Mouse (Mus musculus): Measurements from ENCODE around the gene Eif2ak4. TPM values are rescaled to one million over a fixed set of nuclear protein-coding genes. Genes with fewer than 3 reads are reported as not detected.
A peak's percentile ranks its signal among the peaks of the same experiment; 100 is the strongest.

Gene Eif2ak4
- polyA plus RNA-seq (2012; rRNA removed), result 11.6 and 13.3 TPM in 2 replicates

DNA sequence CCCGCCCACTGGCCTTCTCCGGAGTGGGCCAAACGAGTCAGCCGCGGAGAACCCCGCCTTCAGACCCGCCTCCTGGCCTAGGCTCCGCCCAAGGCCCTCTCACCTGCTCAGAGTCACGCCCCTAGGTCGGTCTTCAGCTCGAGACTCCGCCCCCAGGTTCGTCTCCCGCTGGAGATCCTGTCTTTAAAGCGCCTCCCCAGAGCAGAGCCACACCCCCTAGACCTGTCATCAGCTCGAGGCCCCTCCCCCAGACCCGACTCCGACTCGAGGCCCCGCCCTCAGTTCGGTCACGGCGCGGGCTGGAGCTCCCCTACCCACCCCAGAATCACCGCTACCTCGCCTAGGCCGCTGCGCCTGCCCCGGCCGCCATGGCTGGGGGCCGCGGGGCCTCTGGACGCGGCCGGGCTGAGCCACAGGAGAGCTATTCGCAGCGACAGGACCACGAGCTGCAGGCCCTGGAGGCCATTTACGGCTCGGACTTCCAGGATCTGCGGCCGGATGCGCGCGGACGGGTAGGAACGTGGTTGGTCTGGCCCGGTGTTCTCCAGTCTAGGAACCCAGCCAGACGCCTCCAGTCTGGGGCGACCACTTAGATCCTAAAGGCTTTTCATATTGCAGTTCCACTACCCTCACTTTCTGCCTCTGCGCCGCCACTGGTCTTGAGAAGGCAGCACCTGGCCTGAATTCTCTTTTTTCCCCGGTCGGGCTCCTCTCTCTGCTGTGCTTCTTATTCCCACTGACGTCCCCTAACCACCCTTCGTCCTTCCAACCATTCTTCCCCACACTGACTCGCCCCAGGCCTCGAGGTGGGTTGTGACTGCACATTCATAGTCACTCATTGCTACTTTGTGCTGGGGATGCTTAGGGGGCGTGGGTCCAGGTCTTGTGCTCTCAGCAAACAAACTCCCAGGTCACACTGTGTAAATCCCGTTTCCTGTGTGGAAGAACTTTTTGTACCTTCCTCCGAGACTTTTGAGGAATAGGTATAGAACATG lies at the start of gene Eif2ak4:
Eif2ak4 (plus strand) TSS at position 278 of the 995 bp plus-strand sequence.
- DNase-seq (ENCODE audit: low spot score), result peak; percentile 94

DNA sequence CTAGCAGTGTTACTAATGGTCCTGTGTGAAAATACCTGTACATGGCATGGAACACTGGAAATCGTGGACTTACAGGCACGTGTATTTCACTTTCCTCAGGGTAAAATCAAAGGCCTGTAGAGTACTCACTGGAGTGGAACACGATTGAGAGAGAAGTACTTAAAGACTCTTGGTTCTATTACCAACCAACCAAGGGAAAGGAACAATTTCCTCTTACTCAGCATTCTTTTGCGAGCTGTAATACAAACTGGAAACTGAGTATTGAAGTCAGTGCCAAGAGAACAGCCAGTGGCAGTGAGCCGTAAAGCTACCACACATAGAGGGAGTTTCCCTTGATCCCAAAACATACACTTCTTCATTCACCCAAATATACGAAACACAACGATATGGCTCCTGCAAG lies 47.1 kb upstream of the Eif2ak4 start:
- DNase-seq (ENCODE audit: low spot score), result no peak

DNA sequence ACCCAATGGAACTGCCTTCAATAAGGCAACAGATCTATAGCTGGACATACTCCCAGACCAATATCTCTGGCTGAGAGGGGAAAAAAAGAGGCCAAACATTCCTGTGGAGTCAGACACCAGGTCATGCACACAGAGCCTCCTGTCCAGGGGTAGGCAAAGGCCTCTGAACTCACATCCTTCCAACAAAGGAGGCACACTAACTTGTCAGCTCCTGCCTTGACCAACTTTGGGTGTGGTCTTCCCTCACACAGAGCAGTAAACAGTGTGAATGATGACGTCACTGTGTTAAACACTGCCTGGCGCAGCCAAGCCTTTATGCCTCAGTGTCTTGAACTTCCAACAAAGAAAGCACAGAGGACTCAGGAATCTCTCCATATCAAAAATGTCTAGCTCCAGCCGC lies 44.5 kb upstream of the Eif2ak4 start:
- DNase-seq (ENCODE audit: low spot score), result no peak

DNA sequence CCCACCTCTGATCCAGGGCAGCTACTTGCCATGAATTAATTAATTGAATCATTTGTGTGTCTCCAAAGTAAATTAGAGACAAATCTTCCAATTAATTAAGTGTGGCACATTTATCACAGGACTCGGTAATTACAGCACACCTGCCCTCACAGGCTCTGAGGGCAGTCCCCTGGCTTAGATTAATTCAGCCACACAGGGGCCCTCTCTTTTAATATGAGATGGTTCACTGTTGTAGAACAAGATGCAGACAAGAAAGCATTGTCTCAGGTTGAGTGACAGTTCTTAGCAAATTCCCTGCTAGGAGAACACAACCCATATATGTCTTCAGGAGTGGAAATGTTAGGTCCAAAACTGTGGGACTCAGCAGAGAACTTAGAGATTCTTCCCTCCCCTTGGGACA lies 42.9 kb upstream of the Eif2ak4 start:
- no peak for DNase-seq (ENCODE audit: low spot score)

DNA sequence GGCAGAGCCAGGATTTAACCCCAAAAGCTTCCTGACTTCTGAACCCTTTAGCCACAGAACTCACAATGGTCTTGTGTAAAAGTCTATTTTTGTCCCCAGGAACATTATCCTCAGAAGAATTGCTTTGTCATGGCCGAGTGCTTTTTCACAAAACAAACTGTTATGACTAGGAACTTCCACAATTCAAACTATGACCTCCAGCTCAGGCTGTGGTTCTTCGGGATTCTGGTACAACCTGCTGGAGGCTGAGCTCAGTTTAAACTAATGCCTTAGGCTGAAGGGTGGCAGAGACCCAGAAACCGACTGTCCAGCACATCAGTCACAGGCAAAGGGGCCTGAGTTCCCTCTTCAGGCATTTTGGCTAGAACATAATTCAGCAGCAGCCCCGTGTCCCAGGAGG lies 34.9 kb upstream of the Eif2ak4 start:
- no peak for DNase-seq (ENCODE audit: low spot score)

DNA sequence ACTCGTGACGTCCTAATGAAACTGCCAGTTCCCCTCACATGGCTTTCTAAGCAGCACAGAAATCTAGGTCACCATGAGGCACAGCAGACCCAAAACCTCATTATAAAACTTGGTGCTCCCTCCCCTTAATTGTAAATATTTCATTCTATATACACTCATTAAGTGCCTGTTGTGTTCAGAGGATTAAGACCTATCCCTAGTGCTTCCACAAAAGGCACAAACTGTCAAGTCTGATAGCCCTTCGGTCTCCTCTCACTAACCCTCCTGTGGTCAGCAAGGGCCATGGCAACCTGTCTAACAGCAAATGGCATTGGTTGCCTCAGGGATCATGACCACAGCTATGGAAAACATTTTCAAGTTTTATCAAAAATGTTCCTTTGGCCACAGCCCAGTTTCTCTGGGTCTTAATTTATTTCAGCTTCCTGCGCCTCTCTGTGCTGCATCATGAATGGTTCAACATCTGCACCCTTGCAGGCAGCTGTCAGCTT lies 34.5 kb upstream of the Eif2ak4 start:
- no peak for DNase-seq (ENCODE audit: low spot score)

DNA sequence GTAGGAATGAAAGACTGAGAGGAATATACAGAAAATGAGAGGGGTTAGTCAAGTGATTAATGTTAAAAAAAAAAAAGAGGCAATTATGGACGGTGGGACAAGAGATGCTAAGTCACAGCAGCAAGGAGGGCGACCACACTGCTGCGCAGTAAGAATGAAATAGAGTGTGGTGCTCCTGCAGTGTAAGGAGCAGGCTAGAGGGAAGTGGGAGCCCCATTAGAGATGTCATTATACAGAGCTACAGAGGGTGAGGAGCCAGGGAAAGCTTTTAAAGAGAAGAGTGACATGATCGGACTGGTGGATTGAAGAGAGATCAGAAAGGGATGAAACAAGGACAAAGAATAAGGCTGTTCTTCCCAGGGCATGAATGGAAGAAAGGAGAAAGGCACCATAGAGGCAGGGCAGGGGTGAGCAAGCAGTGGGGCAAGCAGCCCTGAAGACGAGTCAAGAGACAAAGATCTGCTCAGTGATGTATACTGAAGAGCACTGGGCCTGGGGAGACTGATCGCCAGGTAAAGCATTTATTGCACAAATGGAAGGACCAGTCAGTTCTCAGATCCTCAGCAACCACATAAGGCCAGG lies 33.2 kb upstream of the Eif2ak4 start:
- DNase-seq (ENCODE audit: low spot score), result no peak

DNA sequence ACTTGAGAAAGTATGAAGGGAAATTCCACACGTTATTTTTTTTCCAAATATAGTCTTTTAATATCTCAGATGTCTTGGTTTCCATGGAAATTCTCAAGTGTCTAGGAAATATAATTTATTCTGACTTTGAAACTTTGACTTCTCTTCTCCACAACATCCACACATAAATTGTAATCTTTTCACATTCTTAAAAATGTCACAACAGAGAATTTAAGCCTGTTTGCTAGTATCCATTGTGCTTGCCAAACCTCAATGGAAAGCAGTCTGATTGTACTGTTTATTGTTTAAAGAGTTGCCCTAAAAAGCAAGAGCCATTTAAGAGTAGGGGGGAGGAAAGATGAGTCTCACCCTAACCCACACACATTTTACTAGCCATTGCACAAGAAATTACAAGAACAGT lies 16.6 kb upstream of the Eif2ak4 start:
- no peak for DNase-seq (ENCODE audit: low spot score)

DNA sequence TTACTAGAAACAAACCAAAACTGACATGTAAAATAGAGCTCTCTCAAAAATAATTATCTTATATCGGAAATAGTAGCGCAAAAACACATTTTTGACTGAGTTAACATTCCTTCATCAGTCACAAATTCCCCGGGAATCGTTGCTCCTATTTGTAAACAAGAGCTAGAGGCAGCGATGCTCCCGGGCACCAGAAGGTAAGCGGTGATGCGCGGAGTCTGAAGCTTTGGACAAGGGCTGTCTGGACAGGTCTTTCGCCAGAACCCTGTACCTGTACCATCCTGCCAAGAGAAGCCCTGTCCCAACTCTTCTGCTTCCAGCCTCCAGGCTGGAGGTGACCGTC lies 15.9 kb upstream of the Eif2ak4 start:
- no peak for DNase-seq (ENCODE audit: low spot score)

DNA sequence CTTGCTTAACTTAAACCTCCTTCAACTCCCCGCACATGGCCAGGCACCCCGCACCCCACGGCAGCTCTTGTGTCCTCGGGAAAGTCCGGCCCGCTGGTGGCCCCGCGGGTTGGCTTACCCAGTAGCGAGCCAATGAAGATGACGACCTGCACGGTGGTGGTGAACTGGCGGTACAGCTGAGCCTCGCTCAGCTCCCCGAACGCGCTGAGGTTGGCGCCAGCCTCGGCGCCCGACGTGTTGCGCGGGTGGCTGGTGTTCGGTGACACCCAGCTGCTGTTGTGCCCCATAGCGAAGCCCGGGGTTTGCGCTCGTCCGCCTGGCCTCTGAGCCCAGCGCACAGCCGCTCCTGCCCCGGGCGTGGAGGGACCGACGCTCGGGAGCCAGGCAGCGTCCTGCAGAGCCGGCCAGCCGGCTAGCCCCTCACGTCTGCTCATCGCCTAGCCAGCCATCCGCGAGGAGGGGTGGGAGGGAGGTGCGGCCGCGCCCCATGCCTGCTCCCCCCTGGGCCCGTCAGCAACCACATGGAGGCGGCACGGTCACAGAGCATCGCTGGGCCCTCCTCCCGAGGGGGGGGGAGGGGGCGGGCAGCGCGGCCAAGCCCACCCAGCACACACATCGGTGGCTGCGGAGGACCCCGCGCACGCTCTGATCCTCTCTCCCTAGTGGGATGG lies 15.4 kb upstream of the Eif2ak4 start, which contains the start of gene Gpr176:
Gpr176 (minus strand) TSS at position 519 of the 671 bp plus-strand sequence.
- DNase-seq (ENCODE audit: low spot score), result peak; percentile 29

DNA sequence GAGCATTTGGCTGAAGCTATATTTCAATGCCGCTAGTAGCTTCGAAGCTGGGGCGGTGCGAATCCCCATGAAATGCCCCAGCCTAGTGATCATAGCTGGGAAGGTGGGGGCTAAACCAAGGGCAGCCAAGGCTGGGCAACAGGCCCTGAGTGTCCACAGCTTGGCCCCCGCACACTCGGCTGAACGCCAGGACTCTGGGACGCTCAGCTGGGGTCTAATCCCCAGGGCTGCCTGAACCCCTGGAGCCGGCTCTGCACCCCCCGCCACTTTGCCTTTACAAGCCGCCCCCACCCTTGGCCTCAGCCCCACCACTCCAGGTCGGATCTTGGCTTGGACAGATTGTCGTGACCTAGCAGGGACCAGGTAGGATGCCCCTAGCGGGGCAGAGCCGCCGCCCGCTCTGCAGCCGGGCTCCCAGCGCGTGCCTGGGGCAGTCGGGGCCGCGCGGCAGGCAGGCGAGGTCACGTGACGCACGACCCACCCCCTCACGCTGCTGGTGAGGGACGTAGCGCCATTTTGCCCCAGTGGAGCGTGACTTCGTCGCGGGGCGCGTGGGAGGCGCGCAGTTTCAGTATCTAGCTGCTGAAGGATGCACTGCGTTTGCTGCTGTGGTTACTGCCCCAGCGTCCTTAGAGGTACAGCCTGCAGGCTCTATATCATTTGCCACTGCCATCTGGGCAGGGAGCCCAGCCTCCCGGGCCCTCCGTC lies 14.7 kb upstream of the Eif2ak4 start:
- peak; percentile 32 for DNase-seq (ENCODE audit: low spot score)

DNA sequence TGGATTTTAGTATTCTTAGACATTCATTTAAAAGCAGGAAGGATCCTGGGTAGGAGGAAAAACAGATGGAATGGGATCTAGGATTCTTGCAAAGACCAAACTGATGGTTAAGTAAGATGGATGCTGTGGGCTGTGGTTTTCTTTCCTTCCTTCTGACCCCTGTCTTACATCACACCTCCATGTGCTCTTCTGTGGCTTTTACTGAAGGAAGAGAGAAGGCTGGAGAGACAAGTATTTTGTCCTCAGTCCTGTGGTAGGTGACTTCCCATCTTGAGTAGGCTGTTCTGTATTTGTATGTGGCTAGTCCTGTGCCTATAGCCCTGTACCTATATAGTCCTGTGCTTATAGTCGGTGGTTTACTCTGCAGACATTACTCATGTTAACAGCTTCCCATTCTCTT lies 12.9 kb upstream of the Eif2ak4 start:
- DNase-seq (ENCODE audit: low spot score), result no peak

DNA sequence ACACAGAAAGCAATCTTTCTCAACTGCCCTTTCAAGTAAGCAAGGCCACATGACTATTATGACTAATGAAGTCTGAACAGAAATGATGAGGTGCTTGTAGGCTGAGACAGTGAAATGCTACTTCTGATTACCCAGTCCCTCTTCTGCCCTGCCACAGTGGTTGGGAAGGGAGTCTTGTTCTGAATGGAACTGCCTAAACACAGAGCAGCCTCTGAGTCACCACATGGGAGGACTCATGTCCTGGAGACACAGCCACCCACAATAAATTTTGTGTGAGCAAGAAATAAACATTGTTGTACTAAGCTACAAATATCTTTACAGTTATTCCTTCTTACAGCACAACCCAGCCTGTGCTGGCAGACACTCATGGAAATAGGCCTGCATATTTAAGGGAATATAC lies 12.5 kb upstream of the Eif2ak4 start:
- no peak for DNase-seq (ENCODE audit: low spot score)

DNA sequence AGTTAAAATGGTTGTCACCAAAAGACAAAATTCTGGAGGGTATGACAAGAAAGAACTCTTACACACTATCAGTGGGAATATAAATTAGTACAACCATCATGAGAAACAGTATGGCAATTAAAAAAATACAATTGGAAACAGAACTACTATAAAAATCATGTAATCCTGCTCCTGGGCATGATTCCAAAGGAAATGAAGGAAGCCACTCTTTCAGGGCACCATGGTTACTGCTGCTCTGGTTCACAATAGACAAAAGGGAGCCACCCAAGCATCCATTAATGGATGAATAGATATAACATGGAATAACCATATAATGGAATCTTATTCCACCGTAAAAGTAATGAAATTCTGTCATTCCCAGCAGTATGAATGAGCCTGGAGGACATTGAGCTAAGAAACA lies 8.7 kb upstream of the Eif2ak4 start:
- DNase-seq (ENCODE audit: low spot score), result no peak

DNA sequence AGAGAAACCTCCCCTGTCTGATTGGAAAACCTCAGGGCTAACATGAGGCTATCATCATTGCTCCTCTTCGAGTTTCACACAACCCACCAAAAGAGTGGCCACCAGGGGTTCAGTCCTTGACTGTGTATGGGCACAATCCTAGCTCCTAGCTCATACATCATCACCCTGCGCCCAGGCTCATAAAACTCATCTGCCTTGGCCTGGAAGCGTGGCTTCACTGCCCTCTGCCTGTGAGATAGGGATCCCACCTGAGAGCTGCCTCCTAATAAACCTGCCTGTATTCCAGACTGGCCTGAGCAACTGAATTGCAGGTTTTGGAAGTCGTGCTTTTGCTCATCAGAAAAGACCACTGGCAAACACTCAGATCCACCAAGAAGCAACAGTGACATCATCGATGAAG lies 5.0 kb upstream of the Eif2ak4 start:
- DNase-seq (ENCODE audit: low spot score), result no peak

DNA sequence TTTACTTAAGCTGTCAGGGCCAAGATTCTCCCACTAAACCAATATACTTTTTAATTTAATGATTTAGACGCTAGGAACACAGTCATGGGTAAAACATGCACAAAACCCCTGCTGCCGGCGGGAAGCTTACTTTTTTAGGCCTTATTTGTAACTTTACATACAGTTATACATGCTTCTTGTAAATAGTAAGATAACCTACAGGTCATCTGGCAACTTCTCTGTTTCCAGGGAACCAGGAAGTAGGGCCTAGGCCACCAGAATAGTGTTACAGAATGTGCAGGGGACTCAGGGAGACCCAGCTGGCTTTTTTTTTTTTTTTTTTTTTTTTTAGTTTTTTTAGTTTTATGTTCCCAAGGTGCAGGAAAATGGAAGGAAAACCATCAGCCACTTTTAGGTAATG lies 1.2 kb downstream of the Eif2ak4 start:
- DNase-seq (ENCODE audit: low spot score), result no peak

DNA sequence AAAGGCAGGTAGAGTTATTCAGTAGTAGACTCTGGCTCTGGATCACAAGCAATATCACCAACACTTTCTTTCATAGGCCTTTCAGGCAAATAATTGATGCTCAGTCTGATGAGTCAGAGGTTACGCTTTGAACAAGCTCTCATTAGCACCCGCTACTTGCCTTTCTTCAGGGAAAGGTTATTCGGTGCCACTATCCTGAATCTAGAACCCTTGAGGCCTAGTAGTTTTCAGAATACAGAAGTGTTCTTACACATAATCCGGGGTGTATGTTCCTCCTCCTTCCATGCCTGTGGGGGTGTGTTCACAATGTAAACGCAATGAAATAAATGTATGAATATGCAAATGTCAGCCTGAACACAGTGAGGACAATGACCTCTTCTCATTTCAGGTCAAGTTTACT lies 1.7 kb downstream of the Eif2ak4 start:
- no peak for DNase-seq (ENCODE audit: low spot score)

DNA sequence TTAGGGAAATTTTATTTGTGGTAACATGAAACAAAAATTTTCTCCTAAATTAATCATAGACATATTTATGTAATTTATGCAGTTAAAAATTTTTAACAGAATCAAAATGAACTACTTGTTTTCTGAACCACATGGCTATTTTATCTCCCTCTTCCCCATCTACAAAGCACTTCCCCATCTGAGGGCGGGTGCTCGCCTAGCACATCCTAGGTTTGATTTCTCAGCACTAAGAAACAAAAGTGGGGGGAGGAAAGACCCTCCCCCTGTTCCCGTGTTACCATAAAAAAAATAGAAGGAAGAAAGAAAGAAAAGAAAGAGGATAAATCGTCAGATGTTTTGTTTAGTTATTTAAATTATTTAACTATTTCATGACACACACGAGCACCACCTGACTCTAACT lies 2.8 kb downstream of the Eif2ak4 start:
- DNase-seq (ENCODE audit: low spot score), result no peak

DNA sequence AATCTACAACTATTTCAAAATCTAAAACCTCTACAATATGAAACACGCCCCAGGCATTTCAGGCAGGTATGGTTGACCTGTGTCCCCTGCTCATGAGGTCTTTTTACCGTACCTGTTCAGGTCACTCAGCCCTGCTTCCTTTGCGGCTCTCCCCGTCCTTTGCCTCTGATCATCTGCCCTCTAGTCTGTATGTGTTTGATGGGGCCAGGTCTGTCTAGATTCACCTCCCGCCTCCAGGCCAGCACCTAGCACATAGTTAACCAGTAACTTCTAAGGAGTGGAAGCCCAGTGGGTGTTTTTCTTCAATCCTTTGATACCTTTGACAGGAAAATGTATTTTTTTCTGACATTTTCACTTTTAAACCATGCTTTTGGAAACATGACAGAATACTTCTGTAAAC lies 11.3 kb downstream of the Eif2ak4 start:
- no peak for DNase-seq (ENCODE audit: low spot score)

DNA sequence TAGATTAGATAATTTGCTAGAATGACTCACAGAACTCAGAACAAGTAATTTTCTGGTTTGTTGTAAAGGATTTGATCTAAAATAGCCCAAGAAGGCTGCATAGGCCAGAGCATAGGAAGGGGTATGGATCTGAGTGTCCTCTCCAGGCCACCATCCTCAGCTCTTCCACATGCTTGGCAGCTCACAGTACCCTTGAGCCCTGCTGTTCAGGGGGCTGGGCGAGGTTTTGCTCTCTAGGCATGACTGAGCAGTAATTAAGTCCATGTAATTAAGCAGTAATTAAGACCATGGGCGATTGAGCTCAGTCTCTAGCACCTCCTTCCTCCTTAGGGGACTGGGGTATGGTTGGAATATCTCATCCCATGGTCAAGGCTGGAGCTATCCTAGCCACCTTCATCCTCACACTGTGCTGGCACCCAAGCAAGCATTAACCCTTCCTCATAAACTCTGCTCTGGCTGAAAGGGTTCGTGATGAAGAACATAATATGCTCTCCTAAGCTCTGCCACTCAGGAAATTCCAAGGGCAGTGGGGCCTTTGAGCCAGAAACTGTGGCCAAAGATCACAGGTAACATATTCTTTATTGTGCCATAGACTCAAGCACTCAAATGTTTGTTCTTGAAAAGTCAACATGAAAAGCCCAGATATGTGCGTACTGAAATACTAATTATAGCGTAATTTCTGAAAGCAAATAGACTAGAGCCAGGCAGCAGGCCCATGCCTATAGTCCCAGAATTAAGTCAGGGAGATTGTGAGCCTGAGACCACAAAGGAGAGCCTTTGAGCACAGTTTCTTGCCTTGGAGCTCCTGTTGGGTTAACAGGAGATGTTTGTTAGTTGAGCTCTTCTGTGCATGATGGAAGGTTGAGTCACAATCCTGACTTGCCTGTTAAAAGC lies 13.7 kb downstream of the Eif2ak4 start:
- DNase-seq (ENCODE audit: low spot score), result no peak

DNA sequence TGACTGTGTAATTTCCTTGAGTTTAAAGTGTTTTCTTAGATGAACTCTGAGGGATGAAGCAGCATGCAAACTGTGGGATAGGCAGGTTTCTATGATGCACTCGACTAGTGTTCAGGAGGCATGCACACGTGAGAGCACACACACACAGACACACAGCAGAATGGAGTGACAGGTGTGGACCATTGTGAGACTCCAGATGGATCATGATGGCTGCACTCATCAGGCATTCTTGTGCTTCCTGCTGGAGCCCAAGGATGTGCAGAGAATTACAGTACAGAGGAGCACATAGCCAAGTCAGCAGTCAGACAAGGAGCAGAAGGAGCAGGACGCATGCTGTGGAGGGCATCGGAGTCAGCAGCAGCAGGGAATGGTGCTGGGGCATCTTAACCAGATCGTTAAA lies 15.9 kb downstream of the Eif2ak4 start:
- no peak for DNase-seq (ENCODE audit: low spot score)

Data from urinary bladder, adult 2 months (tissue).